Mouse (Mus musculus) lung, adult 10 weeks (tissue): Measurements from ENCODE around the gene Fam76b. TPM values are rescaled to one million over a fixed set of nuclear protein-coding genes. Genes with fewer than 3 reads are reported as not detected.

Experiments used
- polyA plus RNA-seq: library from polyadenylated mRNA; stranded (reverse); fragments of 350-450 nt; fragmentation: Illumina TruSeq; extraction: RNeasy Lipid Tissue Mini Kit (QIAGEN cat#74804); gene quantifications from one replicate; pipeline ENCODE4 v1.2.3, GENCODE M21; 2014; ENCODE audit warnings: low read depth, low replicate concordance; ENCODE audit not compliant: insufficient read depth

Gene Fam76b
- 10.3 TPM for polyA plus RNA-seq

GRCm38 (mm10) chr9:13827406-13828086 is at the start of gene Fam76b:
Gene Fam76b (plus strand): TSS chr9:13827716.

GRCm38 (mm10) chr9:13826832-13827405 is 597 bp upstream of the Fam76b start, which contains the start of gene Cep57:
Gene Cep57 (minus strand): TSS chr9:13827107.

Other genes with a start within 250 kb of the Fam76b start
- 27.6 TPM for gene Mtmr2, start 79.3 kb upstream of the Fam76b start, polyA plus RNA-seq
- gene Cep57, start 609 bp upstream of the Fam76b start, polyA plus RNA-seq = 14.1 TPM